Mouse (Mus musculus): Measurements from ENCODE around the gene Asgr2. TPM values are rescaled to one million over a fixed set of nuclear protein-coding genes. Genes with fewer than 3 reads are reported as not detected.
A peak's percentile ranks its signal among the peaks of the same experiment; 100 is the strongest.

The Asgr2 gene
- polyA plus RNA-seq (2012; rRNA removed) = 0.09 TPM in 1 of 2 replicates, not detected in the other

- TF ChIP-seq CTCF (IDR thresholded peaks at IDR 0.05; ENCODE audit: borderline replicate concordance, extremely low read depth, insufficient read depth, insufficient read length) (no peak), POLR2A (IDR thresholded peaks at IDR 0.05; ENCODE audit: borderline replicate concordance, extremely low read depth, insufficient read depth, insufficient read length, poor library complexity, severe bottlenecking) (no peak)
These were observed at the start of gene Asgr2 for GRCm38 (mm10) chr11:70091986-70092783. Gene Asgr2 (plus strand): TSS chr11:70092644.

GRCm38 (mm10) chr11:70043665-70044064 lies 48.8 kb upstream of the Asgr2 start:
- DNase-seq (ENCODE audit: low read depth) = no peak
- TF ChIP-seq CTCF (IDR thresholded peaks at IDR 0.05; ENCODE audit: borderline replicate concordance, extremely low read depth, insufficient read depth, insufficient read length) (no peak), POLR2A (IDR thresholded peaks at IDR 0.05; ENCODE audit: borderline replicate concordance, extremely low read depth, insufficient read depth, insufficient read length, poor library complexity, severe bottlenecking) (no peak)

More at GRCm38 (mm10) chr11:70091986-70092783, at the start of gene Asgr2:
- no peak for DNase-seq (ENCODE audit: low read depth)

GRCm38 (mm10) chr11:70045435-70045834 lies 47.0 kb upstream of the Asgr2 start:
- no peak for DNase-seq (ENCODE audit: low read depth)
- TF ChIP-seq POLR2A (IDR thresholded peaks at IDR 0.05; ENCODE audit: borderline replicate concordance, extremely low read depth, insufficient read depth, insufficient read length, poor library complexity, severe bottlenecking) (no peak), CTCF (IDR thresholded peaks at IDR 0.05; ENCODE audit: borderline replicate concordance, extremely low read depth, insufficient read depth, insufficient read length) (no peak)

- DNase-seq (ENCODE audit: low read depth) = peak; percentile 30
- TF ChIP-seq POLR2A (IDR thresholded peaks at IDR 0.05; ENCODE audit: borderline replicate concordance, extremely low read depth, insufficient read depth, insufficient read length, poor library complexity, severe bottlenecking) = no peak
- no peak for TF ChIP-seq CTCF (IDR thresholded peaks at IDR 0.05; ENCODE audit: borderline replicate concordance, extremely low read depth, insufficient read depth, insufficient read length)
These were observed 43.1 kb upstream of the Asgr2 start for GRCm38 (mm10) chr11:70049366-70049765.

- TF ChIP-seq POLR2A (IDR thresholded peaks at IDR 0.05; ENCODE audit: borderline replicate concordance, extremely low read depth, insufficient read depth, insufficient read length, poor library complexity, severe bottlenecking) = no peak
- TF ChIP-seq CTCF (IDR thresholded peaks at IDR 0.05; ENCODE audit: borderline replicate concordance, extremely low read depth, insufficient read depth, insufficient read length) = peak; percentile 29; the same call in 1 of the 2 replicates
- no peak for DNase-seq (ENCODE audit: low read depth)
These were observed 42.6 kb upstream of the Asgr2 start for GRCm38 (mm10) chr11:70049816-70050215.

- DNase-seq (ENCODE audit: low read depth) = peak; percentile 15
- TF ChIP-seq POLR2A (IDR thresholded peaks at IDR 0.05; ENCODE audit: borderline replicate concordance, extremely low read depth, insufficient read depth, insufficient read length, poor library complexity, severe bottlenecking) (no peak), CTCF (IDR thresholded peaks at IDR 0.05; ENCODE audit: borderline replicate concordance, extremely low read depth, insufficient read depth, insufficient read length) (no peak)
These were observed 39.3 kb upstream of the Asgr2 start for GRCm38 (mm10) chr11:70053156-70053555.

- no peak for DNase-seq (ENCODE audit: low read depth)
- TF ChIP-seq CTCF (IDR thresholded peaks at IDR 0.05; ENCODE audit: borderline replicate concordance, extremely low read depth, insufficient read depth, insufficient read length) (no peak), POLR2A (IDR thresholded peaks at IDR 0.05; ENCODE audit: borderline replicate concordance, extremely low read depth, insufficient read depth, insufficient read length, poor library complexity, severe bottlenecking) (no peak)
These were observed 38.4 kb upstream of the Asgr2 start, which contains the start of gene Asgr1 for GRCm38 (mm10) chr11:70053898-70054570. Gene Asgr1 (plus strand): TSS chr11:70054085.

GRCm38 (mm10) chr11:70055618-70056214 lies 36.7 kb upstream of the Asgr2 start:
- peak; percentile 65 for DNase-seq (ENCODE audit: low read depth)
- TF ChIP-seq POLR2A (IDR thresholded peaks at IDR 0.05; ENCODE audit: borderline replicate concordance, extremely low read depth, insufficient read depth, insufficient read length, poor library complexity, severe bottlenecking) (no peak), CTCF (IDR thresholded peaks at IDR 0.05; ENCODE audit: borderline replicate concordance, extremely low read depth, insufficient read depth, insufficient read length) (peak; percentile 94)

DNA sequence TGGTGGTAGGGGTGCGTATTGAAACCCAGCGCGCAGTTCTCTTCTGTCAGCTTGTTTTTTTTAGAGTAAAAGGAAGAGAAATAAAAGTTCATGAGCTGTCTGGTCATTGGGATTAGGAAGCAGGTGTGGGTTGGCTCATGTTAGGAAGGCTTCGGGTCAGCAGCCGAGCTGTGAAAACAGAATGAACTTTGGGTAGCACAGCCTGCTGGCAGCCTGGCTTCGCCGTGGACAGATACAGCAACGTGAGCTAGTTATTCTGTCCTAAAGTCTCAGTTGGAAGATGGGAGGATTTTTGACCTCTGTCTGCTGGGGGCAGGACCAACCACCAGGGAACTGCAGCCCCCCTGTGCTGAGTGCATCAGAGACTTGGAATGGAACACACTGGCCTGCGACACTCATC lies 34.6 kb upstream of the Asgr2 start:
- TF ChIP-seq CTCF (IDR thresholded peaks at IDR 0.05; ENCODE audit: borderline replicate concordance, extremely low read depth, insufficient read depth, insufficient read length) (no peak), POLR2A (IDR thresholded peaks at IDR 0.05; ENCODE audit: borderline replicate concordance, extremely low read depth, insufficient read depth, insufficient read length, poor library complexity, severe bottlenecking) (no peak)
- no peak for DNase-seq (ENCODE audit: low read depth)

GRCm38 (mm10) chr11:70059930-70060329 lies 32.5 kb upstream of the Asgr2 start:
- no peak for DNase-seq (ENCODE audit: low read depth)
- no peak for TF ChIP-seq CTCF (IDR thresholded peaks at IDR 0.05; ENCODE audit: borderline replicate concordance, extremely low read depth, insufficient read depth, insufficient read length)

DNA sequence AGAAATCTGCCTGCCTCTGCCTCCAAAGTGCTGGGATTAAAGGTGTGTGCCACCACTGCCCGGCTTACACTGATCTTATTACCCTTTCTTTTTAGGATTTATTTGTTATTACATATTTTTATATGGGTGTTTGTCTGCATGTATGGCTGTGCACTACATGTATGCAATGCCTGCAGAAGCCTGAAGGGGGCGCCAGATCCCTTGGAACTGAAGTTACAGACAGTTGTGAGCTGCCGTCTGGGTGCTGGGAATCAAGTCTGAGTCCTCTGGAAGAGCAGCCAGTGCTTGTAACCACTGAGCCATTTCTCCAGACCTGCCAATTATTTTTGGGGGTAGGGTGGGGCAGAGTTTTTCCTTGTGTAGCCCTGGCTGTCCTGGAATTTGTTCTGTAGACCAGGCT lies 29.4 kb upstream of the Asgr2 start:
- no peak for DNase-seq (ENCODE audit: low read depth)

More for the DNA sequence above, 29.4 kb upstream of the Asgr2 start:
- TF ChIP-seq CTCF (IDR thresholded peaks at IDR 0.05; ENCODE audit: borderline replicate concordance, extremely low read depth, insufficient read depth, insufficient read length) (peak; percentile 12; the same call in 1 of the 2 replicates), POLR2A (IDR thresholded peaks at IDR 0.05; ENCODE audit: borderline replicate concordance, extremely low read depth, insufficient read depth, insufficient read length, poor library complexity, severe bottlenecking) (no peak)

Data from brain, embryonic 14.5 days (tissue).